Mouse (Mus musculus): ENCODE data around the gene Eef2.

Gene Eef2

GRCm38 (mm10) chr10:81176466-81177271 is at the start of gene Eef2:
TSS of gene Eef2 (plus strand) at chr10:81176631.
- DNase-seq (ENCODE audit: low spot score): peak; percentile 99

- peak; percentile 71 for DNase-seq (ENCODE audit: low spot score)
Measured at GRCm38 (mm10) chr10:81134181-81134587, 42.2 kb upstream of the Eef2 start.

GRCm38 (mm10) chr10:81134966-81135681 is 41.3 kb upstream of the Eef2 start, which contains the start of gene Zbtb7a:
TSS of gene Zbtb7a (plus strand) at chr10:81135220.
- peak; percentile 48 for DNase-seq (ENCODE audit: low spot score)

GRCm38 (mm10) chr10:81135831-81136705 is 40.4 kb upstream of the Eef2 start:
- peak; percentile 85 for DNase-seq (ENCODE audit: low spot score)

- DNase-seq (ENCODE audit: low spot score): peak; percentile 79
Measured at GRCm38 (mm10) chr10:81136706-81137231, 39.7 kb upstream of the Eef2 start.

- peak; percentile 99 for DNase-seq (ENCODE audit: low spot score)
Measured at GRCm38 (mm10) chr10:81137252-81138130, 38.9 kb upstream of the Eef2 start.

- DNase-seq (ENCODE audit: low spot score): no peak
Measured at GRCm38 (mm10) chr10:81138131-81138782, 38.2 kb upstream of the Eef2 start.

- DNase-seq (ENCODE audit: low spot score): no peak
Measured at GRCm38 (mm10) chr10:81138821-81139528, 37.5 kb upstream of the Eef2 start.

GRCm38 (mm10) chr10:81139529-81139846 is 36.9 kb upstream of the Eef2 start:
- DNase-seq (ENCODE audit: low spot score): no peak

GRCm38 (mm10) chr10:81140005-81140404 is 36.4 kb upstream of the Eef2 start:
- no peak for DNase-seq (ENCODE audit: low spot score)

GRCm38 (mm10) chr10:81140717-81141454 is 35.5 kb upstream of the Eef2 start:
- DNase-seq (ENCODE audit: low spot score): no peak

GRCm38 (mm10) chr10:81141455-81142210 is 34.8 kb upstream of the Eef2 start:
- no peak for DNase-seq (ENCODE audit: low spot score)

- no peak for DNase-seq (ENCODE audit: low spot score)
Measured at GRCm38 (mm10) chr10:81142551-81142981, 33.9 kb upstream of the Eef2 start.

- peak; percentile 57 for DNase-seq (ENCODE audit: low spot score)
Measured at GRCm38 (mm10) chr10:81143157-81143633, 33.2 kb upstream of the Eef2 start.

GRCm38 (mm10) chr10:81143845-81144437 is 32.5 kb upstream of the Eef2 start:
- no peak for DNase-seq (ENCODE audit: low spot score)

GRCm38 (mm10) chr10:81144667-81145066 is 31.8 kb upstream of the Eef2 start:
- no peak for DNase-seq (ENCODE audit: low spot score)

GRCm38 (mm10) chr10:81145307-81145706 is 31.1 kb upstream of the Eef2 start:
- DNase-seq (ENCODE audit: low spot score): no peak

GRCm38 (mm10) chr10:81145778-81146177 is 30.7 kb upstream of the Eef2 start:
- DNase-seq (ENCODE audit: low spot score): no peak
